Mouse (Mus musculus) central nervous system, embryonic 14 days (tissue): ENCODE data around the gene Tnrc6b. TPM values are rescaled to one million over a fixed set of nuclear protein-coding genes. Genes with fewer than 3 reads are reported as not detected.

ENCODE experiments used
- polyA plus RNA-seq: library from polyadenylated mRNA; depleted of rRNA; stranded (reverse); fragments of >200 nt; gene quantifications from 2 replicates; pipeline ENCODE4 v1.2.3, GENCODE M21; 2012; rRNA removed

Tnrc6b gene
- 16.3 and 26.2 TPM in 2 replicates for polyA plus RNA-seq

GRCm38 (mm10) chr15:80710608-80711363 lies at the start of gene Tnrc6b:
Gene Tnrc6b (plus strand): TSS chr15:80711313.

GRCm38 (mm10) chr15:80671295-80672252 lies 39.5 kb upstream of the Tnrc6b start, which contains the start of gene Fam83f:
Gene Fam83f (plus strand): TSS chr15:80671847.

GRCm38 (mm10) chr15:80948145-80949135 lies 237.3 kb downstream of the Tnrc6b start, which contains the start of gene Adsl:
Gene Adsl (plus strand): TSS chr15:80948490.

GRCm38 (mm10) chr15:80977620-80978334 lies 266.7 kb downstream of the Tnrc6b start, which contains the start of gene Sgsm3:
Gene Sgsm3 (plus strand): TSS chr15:80977765.

Other genes starting within 250 kb of the Tnrc6b start
- gene Enthd1, start 146.2 kb upstream of the Tnrc6b start, polyA plus RNA-seq, result not detected in 2 replicates
- gene Grap2, start 138.7 kb upstream of the Tnrc6b start, polyA plus RNA-seq, result 0.41 and 0.66 TPM in 2 replicates
- 0.18 and 0.44 TPM in 2 replicates for gene Fam83f, start 39.5 kb upstream of the Tnrc6b start, polyA plus RNA-seq
- 71.8 and 78.2 TPM in 2 replicates for gene Adsl, start 237.2 kb downstream of the Tnrc6b start, polyA plus RNA-seq